Mouse (Mus musculus) hematopoietic stem cell, adult 5-6 weeks (primary cell): ENCODE measurements around the gene Mt1. TPM values are rescaled to one million over a fixed set of nuclear protein-coding genes. Genes with fewer than 3 reads are reported as not detected.

Experiments
- total RNA-seq: library from RNA; stranded (forward); fragments of 172-1452, 232-1000 nt; gene quantifications from 2 replicates; pipeline ENCODE4 v1.2.3, GENCODE M21; 2017

The Mt1 gene
- total RNA-seq, 1 experiment from 2014 or later, result 81.7 TPM

Other genes starting within 250 kb of the Mt1 start
- 106 and 135 TPM in 2 replicates for gene Amfr, start 166.2 kb upstream of the Mt1 start, total RNA-seq
- gene Nudt21, start 142.1 kb upstream of the Mt1 start, total RNA-seq, result 89.6 and 94.2 TPM in 2 replicates
- 15.1 and 15.6 TPM in 2 replicates for gene Ogfod1, start 141.9 kb upstream of the Mt1 start, total RNA-seq
- gene Bbs2, start 80.2 kb upstream of the Mt1 start, total RNA-seq, result 6.6 and 12.6 TPM in 2 replicates
- not detected in 2 replicates for gene Mt4, start 41.9 kb upstream of the Mt1 start, total RNA-seq
- gene Mt3, start 26.5 kb upstream of the Mt1 start, total RNA-seq, result not detected in 2 replicates
- 4.9 and 52.7 TPM in 2 replicates for gene Mt2, start 6.4 kb upstream of the Mt1 start, total RNA-seq
- 29.3 and 31.3 TPM in 2 replicates for gene Nup93, start 35.5 kb downstream of the Mt1 start, total RNA-seq
- gene Slc12a3, start 150.1 kb downstream of the Mt1 start, total RNA-seq, result not detected in 2 replicates
- 74.5 and 93.6 TPM in 2 replicates for gene Herpud1, start 207.4 kb downstream of the Mt1 start, total RNA-seq